Mouse (Mus musculus) gastrocnemius, adult 8-10 months (tissue): ENCODE results near the gene Lrrc28. TPM values are rescaled to one million over a fixed set of nuclear protein-coding genes. Genes with fewer than 3 reads are reported as not detected.

Experiments
- DNase-seq, 2 experiments: peaks; one replicate each; pipeline ENCODE4 v3.0.0; 2022; ENCODE audit warnings: low spot score in 2 of 2
- total RNA-seq, 4 experiments: library from RNA; stranded (reverse); gene quantifications; 2 replicates each; pipeline ENCODE4 v1.2.4; 2022

Gene Lrrc28
- total RNA-seq, 4 experiments from 2014 or later, result 26.2 to 35.8 (median 27.6) TPM

DNA sequence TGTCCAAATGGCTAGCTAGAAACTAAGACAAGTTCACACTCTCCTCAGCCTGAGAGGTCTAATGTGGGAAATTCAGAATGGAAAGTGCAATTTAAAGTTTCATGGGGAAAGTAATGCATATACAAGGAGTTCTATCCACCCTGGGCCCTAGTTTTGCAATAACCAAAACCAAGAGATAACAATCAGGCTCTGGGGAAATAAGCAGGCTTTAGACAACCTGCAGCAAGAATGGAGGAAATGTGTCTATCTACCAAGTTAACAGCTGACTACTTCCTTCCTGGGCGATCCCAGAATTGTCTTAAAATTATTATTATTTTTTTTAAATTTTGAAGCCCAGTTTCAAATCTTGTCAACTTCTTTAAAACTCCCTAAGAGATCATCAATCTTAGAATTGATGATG is 48.7 kb downstream of the Lrrc28 start:
- DNase-seq, result no peak

DNA sequence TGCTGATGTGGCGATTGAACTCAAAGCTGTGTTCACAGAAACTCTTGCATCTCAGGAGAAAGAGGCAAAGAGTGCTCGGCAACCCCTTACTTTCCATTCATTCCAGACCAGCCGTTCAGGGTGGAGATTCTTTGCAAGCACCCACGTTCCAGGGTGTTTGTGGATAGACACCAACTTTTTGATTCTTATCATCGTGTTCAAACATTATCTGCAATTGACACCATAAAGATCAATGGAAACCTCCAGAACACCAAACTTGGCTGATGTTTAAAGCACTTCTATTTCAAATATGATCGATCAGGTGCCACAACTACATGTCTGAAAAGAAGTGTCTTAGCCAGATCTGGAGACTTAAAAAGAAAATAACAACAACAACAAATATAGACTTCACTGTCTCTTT is 51.2 kb downstream of the Lrrc28 start:
- DNase-seq, result no peak

DNA sequence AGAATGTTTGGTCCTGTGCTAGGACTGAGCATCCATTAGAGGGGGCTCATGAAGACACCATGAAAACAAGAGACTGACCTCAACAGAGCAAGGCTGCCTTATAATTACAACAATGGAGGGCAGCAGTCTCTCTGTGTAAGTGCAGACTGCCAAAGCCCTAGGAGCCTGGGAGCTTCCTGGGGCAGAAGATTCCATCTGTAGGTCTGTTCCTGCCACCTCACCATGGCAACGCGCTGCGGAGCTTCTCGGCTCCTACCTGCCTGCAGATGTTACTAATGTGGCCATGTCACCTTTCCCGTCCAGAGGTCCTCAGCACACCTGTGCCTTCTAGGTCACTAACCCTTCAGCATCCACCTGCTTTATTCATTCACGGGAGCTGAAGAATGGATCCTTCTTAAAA is 52.4 kb downstream of the Lrrc28 start:
- DNase-seq, result no peak

DNA sequence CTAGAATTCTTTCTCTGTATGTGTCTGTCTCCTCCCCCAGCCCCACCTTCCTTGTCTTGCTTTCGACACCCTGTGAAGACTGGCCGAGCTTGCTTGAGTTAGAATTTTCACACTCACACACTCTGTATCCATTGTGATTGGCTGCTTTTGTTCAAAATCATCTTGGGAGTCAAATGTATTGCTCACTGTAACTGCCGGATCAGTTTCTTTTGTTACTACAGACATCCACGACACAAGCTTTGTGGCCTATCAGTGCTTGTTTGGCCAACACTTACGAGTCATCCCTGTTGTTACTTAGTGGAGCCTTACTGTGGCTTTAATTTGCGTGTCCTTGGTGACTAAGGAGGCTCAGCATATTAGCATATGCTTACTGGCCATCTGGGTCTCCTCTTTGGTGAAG is 56.3 kb downstream of the Lrrc28 start:
- no peak for DNase-seq

DNA sequence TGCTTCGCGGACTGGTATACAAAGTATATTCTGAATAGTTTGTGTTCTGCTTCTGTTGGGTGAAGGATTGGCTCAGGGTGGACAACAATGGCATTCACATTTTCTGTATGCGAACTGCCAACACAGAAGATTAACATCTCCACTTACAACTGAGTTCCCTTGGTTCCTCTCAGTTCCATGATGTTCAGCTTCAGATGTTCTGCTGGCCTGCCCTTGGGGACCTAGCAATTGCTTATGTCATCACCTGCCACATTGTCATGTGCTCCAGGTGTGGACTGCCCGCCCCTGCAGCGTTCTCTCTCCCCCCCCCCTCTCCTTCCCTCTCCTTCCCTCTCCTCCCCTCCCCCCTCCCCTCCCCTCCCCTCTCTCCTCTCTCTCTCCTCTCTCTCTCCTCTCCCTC is 58.6 kb downstream of the Lrrc28 start:
- DNase-seq, result no peak

DNA sequence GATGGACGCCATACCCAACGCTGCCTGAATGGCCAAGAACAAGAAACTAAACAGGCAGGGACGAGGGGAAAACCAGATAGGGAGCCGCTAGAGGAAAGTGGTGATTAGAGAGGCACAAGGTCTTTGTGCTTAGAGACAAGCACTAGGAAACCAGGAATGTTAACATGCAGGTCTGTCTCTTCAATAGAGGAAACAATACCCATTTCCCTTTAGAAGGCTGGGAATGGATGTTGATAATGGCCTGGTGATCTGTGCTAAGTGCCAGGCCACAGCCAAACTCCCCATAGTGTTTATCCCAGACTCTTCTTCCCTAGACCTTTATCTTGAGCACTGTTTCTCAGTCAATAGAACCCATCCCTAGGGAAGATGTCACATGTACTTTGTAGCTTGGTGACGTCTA is 61.2 kb downstream of the Lrrc28 start:
- no peak for DNase-seq

DNA sequence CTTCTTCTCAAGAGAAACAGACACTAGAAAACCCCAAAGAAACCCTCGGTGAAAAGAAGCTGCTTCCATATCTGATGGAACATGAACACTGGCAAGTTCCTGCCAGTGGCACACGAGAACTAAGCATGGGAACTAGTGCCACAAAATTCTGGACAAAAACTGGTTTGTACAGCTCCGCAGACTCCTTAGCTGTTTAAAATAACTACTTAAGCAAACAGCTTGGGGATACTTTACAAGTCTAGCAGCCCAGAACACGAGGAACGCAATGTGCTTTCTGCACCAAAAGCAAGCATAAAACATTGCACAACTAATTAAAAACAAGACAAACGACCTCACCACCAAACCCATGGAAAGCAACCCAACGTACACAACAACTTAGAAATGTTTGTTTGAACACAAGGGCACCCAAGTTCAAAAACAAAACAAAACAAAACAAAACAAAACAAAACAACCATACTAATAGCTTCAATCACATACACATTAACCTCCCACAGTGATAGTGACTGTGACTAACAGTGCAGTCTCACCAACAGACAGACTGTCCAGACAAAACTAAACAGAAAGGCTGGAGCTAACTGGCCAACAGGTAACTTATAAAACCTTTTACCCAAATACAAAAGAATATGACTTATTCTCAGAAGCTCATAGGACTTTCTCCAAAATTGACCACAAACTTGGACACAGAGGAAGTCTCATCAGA is 66.1 kb downstream of the Lrrc28 start:
- DNase-seq, result no peak

DNA sequence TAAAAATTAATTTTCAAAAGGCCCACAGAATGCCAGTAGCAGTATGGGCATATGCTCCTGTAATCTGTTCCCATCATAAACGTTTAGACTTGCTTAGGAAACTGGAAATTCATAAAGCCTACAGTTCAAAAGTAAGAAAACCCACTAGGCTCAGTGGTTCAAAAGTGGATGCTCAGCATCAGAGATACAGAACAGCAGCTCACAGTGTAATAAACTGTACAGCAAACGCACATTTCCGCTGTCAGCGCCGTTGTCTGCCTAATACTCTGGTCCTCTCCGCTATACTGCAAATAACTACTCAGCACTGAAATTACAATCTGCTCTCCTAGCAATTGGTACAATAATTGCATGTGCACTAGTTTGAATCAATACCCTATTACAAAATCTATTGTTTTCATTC is 67.0 kb downstream of the Lrrc28 start:
- DNase-seq, result no peak

DNA sequence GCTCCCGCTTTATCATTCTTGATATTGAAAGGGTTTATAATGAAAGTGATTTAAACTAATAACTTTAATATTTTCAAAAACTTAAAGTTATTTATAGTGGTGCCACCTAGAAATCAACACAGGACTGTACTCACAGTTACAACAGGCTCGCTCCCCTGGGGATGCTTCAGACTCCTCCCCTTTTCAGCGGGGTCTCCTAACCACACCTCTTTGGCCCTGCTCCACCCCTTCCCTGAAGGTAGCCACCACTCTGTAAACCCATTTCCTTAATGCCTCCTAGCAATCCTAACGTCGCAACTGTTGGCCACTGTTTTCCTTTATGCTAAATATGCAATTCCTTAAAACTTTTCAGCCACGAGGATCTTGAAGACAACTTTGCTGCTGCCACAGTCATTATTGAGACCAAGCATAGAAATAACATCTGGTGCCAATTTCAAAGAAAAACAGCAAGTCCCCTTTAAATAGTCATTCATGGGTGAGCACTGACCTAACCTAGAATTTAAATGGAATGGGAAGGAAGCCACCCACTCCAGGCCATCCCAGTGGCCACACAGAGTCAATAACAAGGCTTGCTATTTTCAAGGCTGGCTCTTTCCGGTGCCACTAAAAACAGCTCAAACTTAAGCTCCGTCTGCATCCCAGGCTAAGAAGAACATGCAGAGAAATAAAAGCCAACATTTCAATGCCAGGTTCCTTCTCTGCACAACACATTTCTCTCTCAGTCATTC is 78.4 kb downstream of the Lrrc28 start:
- DNase-seq, result no peak

DNA sequence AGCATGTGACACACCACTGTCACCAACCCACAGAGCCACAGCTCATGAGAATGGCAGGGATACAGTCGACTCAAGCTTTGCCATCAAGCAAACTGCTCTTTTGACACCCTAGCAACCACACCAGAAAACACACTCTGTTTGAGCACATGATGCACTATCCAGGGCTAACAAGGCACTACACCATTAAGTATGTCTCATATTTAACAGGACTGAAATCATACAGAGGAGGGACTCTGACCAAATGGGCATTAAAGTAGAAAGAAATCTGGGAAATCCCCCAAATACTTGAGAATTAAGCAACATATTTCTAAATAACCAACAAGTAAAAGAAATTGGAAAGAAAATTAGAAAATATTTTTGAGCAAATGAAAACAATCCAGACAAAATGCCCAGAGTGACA is 79.9 kb downstream of the Lrrc28 start:
- no peak for DNase-seq

DNA sequence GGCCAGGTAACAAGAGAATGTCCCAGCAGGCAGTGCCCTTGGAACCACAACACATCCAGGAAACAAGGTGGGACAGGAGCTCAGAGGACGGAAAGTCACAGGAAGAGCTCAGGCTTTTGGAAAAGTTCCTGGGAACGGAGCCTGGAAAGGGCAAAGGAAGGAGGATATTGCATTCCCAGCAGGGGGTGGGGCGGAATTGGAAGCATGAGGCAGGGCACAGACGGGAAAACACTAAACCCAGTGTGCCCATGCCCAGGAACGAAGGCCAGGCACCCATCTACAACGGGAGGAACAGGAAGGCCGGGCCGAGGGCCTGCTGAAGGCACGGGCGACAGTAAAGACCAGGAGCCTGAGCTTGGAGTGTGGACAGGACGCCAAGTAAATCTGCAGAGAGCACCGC is 82.9 kb downstream of the Lrrc28 start:
- peak; percentile 26 to 48 for DNase-seq

DNA sequence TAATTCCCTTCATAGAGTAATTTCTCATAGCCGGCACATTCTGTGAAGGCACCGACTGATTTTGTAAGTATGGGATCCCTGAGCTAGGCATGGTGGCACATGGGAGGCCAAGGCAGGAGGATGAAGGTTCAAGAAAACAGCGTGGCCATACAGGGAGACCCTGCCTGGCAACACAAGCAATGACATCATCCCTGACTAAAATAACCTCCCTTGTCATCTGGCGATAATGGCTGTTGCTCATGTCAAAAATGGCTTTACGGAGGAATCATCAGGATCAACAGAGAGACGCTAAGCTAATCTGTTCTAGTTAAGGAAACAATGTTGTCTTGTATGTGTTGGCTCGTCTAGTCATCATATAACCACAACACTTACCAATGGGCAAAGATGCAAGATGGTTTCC is 85.6 kb downstream of the Lrrc28 start:
- no peak for DNase-seq

DNA sequence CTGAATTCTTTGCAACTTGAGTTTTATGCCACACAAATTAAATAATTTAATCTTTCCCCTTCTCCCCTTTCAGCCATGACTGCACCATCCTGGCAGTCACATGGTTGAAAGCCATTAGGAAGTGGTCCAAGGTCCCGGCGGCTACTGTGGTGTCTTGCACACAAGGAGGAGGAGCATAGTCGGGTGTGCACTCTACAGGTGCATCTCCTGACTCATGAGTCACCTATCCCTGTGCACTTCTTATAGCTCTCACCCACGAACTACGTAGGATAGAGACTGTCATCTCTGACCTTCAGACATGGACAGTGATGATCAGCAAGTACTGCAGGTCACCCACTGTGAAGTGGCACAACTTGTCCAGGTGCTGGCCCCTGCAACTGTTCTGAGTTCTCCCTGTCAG is 86.8 kb downstream of the Lrrc28 start:
- no peak for DNase-seq

DNA sequence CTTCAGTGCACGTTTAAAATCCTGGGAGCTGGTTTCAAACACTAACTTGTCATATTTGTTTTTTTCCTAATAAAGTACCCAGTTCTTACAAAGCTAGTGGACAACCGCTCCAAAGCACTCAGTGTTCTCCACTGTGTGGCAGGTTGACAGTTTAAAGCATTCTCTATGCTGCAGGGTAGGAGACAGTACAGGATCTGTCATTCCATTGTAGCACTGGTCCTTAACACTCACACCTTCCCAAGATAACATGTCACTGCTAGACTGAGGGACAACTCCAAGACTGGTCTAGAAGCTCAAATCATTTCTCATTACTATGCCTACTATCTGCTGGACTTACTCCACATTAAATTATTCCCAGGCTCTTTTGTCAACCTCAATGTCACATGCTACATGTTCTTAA is 90.2 kb downstream of the Lrrc28 start:
- DNase-seq, result no peak

DNA sequence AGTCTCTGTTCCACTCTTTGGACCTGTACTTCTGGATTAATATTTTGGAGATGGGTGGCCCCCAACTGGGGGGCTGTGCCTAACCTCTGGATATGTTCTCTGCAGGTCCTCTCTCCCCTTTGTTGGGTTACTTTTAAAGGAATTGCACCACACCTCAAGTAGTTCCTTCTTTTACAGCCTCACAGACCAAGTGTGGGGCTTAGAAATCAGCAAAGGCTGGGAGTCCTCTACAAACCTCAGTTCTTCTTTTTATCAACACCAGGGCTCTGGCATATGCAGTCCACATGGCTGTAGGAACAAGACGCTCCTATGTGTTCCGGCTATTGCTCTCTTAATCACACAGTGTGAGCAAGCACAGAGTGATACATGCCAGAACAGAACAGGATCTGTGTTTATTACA is 93.8 kb downstream of the Lrrc28 start:
- DNase-seq, result no peak

DNA sequence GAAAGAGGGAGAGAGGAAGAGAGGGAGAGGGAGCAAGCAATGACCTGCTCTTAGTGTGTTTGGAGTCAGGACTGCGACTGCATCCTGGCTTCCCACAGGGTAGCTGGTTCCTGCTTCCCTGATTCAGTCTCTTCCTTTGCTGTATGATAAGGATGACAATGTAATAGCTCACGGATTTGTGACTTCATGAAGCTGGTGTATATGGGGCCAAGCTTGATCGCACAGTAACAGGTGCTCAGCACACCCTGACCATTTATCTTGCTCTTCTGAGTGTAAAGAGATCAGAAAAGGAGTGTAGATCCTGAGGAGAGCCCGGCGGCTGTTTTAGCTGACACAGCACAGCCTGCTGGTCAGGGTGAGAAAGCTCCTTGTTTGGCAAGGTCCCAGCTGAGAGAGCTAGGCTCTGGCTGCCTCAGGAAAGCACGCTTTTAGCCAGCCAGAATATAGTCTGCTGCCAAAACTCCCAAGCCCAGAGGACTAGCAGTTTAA is 96.0 kb downstream of the Lrrc28 start:
- DNase-seq, result peak; percentile 69 to 82

DNA sequence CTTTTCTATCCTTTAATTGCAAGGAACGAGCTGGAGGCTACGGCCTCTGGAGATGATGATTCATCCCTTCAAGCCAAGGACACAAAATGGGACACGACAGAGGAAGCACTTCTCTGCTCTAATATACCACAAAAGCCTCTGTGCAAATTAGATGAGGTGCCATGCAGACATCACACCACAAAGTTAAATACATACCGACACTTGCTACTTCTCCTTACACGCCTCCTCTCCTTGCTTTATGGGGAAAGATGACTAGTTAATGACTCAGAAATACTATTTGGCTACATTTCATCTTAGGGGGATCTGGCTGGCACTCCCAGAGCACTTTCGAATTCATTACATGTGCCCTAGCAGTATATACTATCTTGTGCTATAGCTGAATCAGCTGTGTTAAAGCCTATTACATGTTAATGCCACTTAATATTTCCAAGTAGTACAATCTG is 96.4 kb downstream of the Lrrc28 start:
- no peak for DNase-seq

DNA sequence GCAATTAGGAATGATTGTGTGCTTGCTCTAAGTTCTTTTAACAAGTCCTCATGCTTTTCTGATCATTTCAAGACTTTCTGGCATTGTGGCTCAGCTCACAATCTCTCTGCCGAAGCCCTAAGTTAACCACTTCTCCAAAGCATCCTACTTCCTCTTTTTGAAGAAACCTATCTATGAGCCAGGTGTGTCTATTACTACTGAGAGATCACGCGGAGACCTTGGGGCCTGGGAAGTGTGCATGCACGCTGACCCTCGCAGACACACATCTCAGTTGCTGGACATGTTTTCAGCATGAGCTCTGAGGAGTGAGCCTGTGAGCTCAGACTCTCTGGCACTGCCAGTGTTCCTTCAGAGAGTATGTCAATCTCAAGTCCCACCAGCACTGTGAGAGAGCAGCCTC is 98.8 kb downstream of the Lrrc28 start:
- no peak for DNase-seq

DNA sequence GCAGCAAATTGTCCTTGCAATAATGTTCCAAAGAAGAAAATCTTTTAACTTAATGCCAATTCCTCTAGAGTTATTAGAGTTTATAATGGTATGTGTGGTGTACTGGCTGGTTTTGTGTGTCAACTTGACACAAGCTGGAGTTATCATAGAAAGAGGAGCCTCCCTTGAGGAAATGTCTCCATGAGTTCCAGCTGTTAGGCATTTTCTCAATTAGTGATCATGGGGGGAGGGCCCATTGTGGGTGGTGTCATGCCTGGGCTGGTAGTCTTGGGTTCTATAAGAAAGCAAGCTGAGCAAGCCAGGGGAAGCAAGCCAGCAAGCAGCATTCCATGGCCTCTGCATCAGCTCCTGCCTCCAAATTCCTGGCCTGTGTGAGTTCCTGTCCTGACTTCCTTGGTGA is 100.5 kb downstream of the Lrrc28 start:
- DNase-seq, result no peak

DNA sequence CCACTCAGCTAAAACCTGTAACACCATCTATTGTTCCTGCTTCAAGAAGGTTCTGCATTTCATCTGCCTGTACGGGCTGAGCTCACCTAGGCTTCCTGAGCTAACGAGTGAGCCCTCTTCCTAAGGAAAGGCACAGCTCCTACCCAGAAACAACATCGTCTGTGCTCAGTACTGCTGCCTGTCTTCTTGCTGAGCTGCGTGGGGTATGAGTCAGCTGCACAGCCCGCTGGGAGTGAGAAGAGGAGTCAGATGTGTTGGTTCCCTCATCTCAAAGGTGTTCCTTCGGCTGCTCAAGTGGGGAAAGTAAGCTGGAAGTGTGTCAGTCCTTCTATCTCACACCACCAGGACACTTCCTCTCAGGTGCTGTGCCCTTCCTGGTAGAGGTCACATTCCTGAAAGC is 101.4 kb downstream of the Lrrc28 start:
- no peak for DNase-seq

DNA sequence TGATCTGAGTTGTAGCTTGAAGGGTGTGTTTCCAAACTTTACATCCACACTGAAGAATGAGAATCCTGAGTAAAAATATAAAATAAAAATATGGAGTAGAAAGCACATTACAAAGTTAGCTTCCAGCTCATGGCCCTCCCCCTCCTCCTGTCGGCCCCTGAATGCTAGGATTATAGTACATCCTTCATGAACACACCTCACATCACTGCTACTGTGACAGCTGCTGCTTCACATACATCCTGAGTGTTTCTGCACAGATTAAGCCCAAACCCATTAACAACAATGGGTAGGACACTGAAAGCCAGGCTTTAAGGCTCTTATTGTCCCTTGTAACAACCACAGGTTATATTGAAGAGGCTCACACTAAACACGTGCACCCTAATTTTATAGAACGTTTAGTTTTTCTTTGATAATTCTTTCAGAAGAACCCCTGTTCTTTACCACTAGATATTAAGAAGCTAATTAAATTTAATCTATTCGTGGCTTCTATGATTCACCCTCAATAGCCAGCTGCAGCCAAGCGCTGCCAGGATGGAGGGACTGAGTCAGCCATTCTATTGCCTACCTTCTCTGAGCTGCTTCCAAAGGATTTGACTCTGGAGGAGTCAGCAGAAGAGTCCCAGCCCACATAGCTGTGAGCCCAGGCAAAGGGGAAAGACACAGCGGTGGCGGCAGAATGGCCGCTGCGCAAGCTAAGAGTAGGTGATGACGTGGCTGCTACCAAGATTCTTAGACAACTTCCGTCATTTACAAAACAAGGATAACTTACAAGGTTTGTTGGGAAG is 108.3 kb downstream of the Lrrc28 start:
- DNase-seq, result no peak

DNA sequence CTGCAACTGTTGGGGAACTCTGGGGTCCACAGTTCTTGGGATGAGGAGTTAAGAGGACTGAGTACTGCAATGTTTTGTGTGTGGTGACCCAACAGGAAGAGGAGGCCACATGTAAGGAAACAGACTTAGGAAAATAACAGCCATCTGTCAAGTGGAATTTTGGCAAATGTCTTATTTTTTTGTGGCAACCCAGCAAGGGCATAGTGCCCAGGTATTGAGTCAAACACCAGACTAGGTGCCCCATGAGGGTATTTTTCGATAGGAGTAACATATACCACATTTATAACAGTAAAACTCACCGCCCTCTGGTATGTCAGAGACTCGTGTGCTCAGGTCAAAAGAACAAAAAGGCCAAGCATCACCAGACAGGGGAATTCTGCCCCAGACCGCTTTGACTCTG is 109.1 kb downstream of the Lrrc28 start:
- DNase-seq, result no peak
